Mouse (Mus musculus): ENCODE measurements around the gene Olfr669. TPM values are rescaled to one million over a fixed set of nuclear protein-coding genes. Genes with fewer than 3 reads are reported as not detected.

The Olfr669 gene
- not detected in 2 replicates for polyA plus RNA-seq (2012; rRNA removed)

GRCm38 (mm10) chr7:104933940-104934339 is at the start of gene Olfr669:
TSS of gene Olfr669 (plus strand) at chr7:104934240.

GRCm38 (mm10) chr7:104895852-104896251 is 38.2 kb upstream of the Olfr669 start, which contains the start of gene Olfr666:
TSS of gene Olfr666 (minus strand) at chr7:104895952.

GRCm38 (mm10) chr7:104921382-104921781 is 12.7 kb upstream of the Olfr669 start, which contains the start of gene Olfr667:
TSS of gene Olfr667 (minus strand) at chr7:104921482.

GRCm38 (mm10) chr7:104927957-104928356 is 6.1 kb upstream of the Olfr669 start, which contains the start of gene Olfr668:
TSS of gene Olfr668 (minus strand) at chr7:104928057.

GRCm38 (mm10) chr7:104962520-104962919 is 28.5 kb downstream of the Olfr669 start, which contains the start of gene Olfr670:
TSS of gene Olfr670 (minus strand) at chr7:104962620.

GRCm38 (mm10) chr7:104979026-104979425 is 45.0 kb downstream of the Olfr669 start, which contains the start of gene Olfr671:
TSS of gene Olfr671 (minus strand) at chr7:104979126.

Other genes with a start within 250 kb of the Olfr669 start
- gene Olfr661, start 247.7 kb upstream of the Olfr669 start, polyA plus RNA-seq (2012; rRNA removed), result not detected in 2 replicates
- not detected in 2 replicates for gene Usp17le, start 156.8 kb upstream of the Olfr669 start, polyA plus RNA-seq (2012; rRNA removed)
- gene Usp17lb, start 91.6 kb upstream of the Olfr669 start, polyA plus RNA-seq (2012; rRNA removed), result not detected in 2 replicates
- not detected in 2 replicates for gene Usp17la, start 77.2 kb upstream of the Olfr669 start, polyA plus RNA-seq (2012; rRNA removed)
- not detected in 2 replicates for gene Olfr665, start 56.2 kb upstream of the Olfr669 start, polyA plus RNA-seq (2012; rRNA removed)
- not detected in 2 replicates for gene Olfr666, start 38.3 kb upstream of the Olfr669 start, polyA plus RNA-seq (2012; rRNA removed)
- not detected in 2 replicates for gene Olfr667, start 12.8 kb upstream of the Olfr669 start, polyA plus RNA-seq (2012; rRNA removed)
- gene Olfr668, start 6.2 kb upstream of the Olfr669 start, polyA plus RNA-seq (2012; rRNA removed), result not detected in 2 replicates
- gene Olfr670, start 28.4 kb downstream of the Olfr669 start, polyA plus RNA-seq (2012; rRNA removed), result not detected in 2 replicates
- not detected in 2 replicates for gene Olfr671, start 44.9 kb downstream of the Olfr669 start, polyA plus RNA-seq (2012; rRNA removed)
- not detected in 2 replicates for gene Olfr672, start 67.8 kb downstream of the Olfr669 start, polyA plus RNA-seq (2012; rRNA removed)
- gene Olfr675, start 94.2 kb downstream of the Olfr669 start, polyA plus RNA-seq (2012; rRNA removed), result not detected in 2 replicates
- gene Olfr676, start 98.5 kb downstream of the Olfr669 start, polyA plus RNA-seq (2012; rRNA removed), result not detected in 2 replicates
- not detected in 2 replicates for gene Olfr677, start 117.1 kb downstream of the Olfr669 start, polyA plus RNA-seq (2012; rRNA removed)
- gene Olfr678, start 130.2 kb downstream of the Olfr669 start, polyA plus RNA-seq (2012; rRNA removed), result not detected in 2 replicates
- gene Olfr679, start 147.0 kb downstream of the Olfr669 start, polyA plus RNA-seq (2012; rRNA removed), result not detected in 2 replicates
- not detected in 2 replicates for gene Olfr680-ps1, start 158.6 kb downstream of the Olfr669 start, polyA plus RNA-seq (2012; rRNA removed)
- not detected in 2 replicates for gene Olfr681, start 182.6 kb downstream of the Olfr669 start, polyA plus RNA-seq (2012; rRNA removed)
- not detected in 2 replicates for gene Olfr683, start 212.8 kb downstream of the Olfr669 start, polyA plus RNA-seq (2012; rRNA removed)
- gene Olfr684, start 229.4 kb downstream of the Olfr669 start, polyA plus RNA-seq (2012; rRNA removed), result not detected in 2 replicates

Measured in central nervous system, embryonic 18 days (tissue).